Mouse (Mus musculus): Measurements from ENCODE around the gene Nipsnap2. TPM values are rescaled to one million over a fixed set of nuclear protein-coding genes. Genes with fewer than 3 reads are reported as not detected.
A peak's percentile ranks its signal among the peaks of the same experiment; 100 is the strongest.
"Not testable (repeated sequence)": the region's sequence is repeated elsewhere in the genome, so short reads cannot be mapped to it uniquely, and the experiment has no call there.

The Nipsnap2 gene
- polyA plus RNA-seq, 1 experiment from 2014 or later, result 95.6 TPM

DNA sequence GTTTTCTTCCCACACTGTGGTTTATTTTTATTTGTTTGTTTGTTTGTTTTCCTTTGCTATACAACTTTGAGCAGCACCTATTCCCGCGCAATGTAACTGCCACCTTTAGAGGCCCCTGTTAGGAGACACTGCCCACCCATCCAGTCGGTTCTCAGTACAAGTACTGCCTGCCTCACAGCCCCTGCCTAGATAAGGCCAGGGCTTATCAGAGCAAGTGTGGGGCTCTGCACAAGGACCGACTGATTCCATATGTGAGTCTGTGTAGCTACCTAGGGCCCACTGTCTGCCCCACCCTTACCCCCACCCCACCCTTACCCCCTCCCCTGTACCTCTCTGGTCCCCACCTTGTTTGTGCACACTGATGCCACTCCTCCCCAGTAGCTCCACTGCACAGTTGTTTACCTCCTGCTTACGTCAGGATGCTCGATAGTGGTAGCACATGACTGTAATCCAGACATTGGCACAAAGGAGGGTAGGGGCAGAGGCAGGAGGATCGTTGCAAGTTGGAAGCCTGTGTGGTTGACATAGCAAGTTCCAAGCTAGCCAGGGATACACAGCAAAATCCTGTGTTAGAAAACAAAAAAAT lies 18.1 kb downstream of the Nipsnap2 start:
- Histone ChIP-seq H3K4me3 (ENCODE audit: low read depth, low read length) (no peak overlapping the region), H3K27me3 (ENCODE audit: control insufficient read depth, insufficient read depth, low read length) (no peaks in the 10 kb centered on the region)
- WGBS, result 91% methylated on average over 7 of the region's 7 CpGs

GRCm38 (mm10) chr5:129744050-129744449 lies 19.2 kb downstream of the Nipsnap2 start:
- Histone ChIP-seq H3K36me3 (ENCODE audit: control insufficient read depth, insufficient read depth, low read length) (peaks cover 28% of the 10 kb centered on the region; the same call in 1 of the 2 replicates), H3K9me3 (ENCODE audit: control insufficient read depth, low read length) (no peaks in the 10 kb centered on the region), H3K4me1 (ENCODE audit: control insufficient read depth, insufficient read depth, low read length) (no peaks in the 10 kb centered on the region), H3K4me2 (ENCODE audit: low read depth, low read length) (no peak overlapping the region), H3K27me3 (ENCODE audit: control insufficient read depth, insufficient read depth, low read length) (no peaks in the 10 kb centered on the region), H3K27ac (ENCODE audit: low read depth, low read length) (no peak overlapping the region), H3K9ac (replicated peaks; ENCODE audit: low read depth, low read length) (no peak overlapping the region), H3K4me3 (ENCODE audit: low read depth, low read length) (no peak overlapping the region)
- no peak for ATAC-seq (ENCODE audit: low read depth)
- WGBS, result 89% methylated on average over 6 of the region's 6 CpGs

More for the DNA sequence above, 18.1 kb downstream of the Nipsnap2 start:
- ATAC-seq (ENCODE audit: low read depth), result no peak
- H3K27ac ChIP-seq (ENCODE audit: low read depth, low read length), result no peak overlapping the region
- peaks cover 22% of the 10 kb centered on the region; the same call in 1 of the 2 replicates for H3K36me3 ChIP-seq (ENCODE audit: control insufficient read depth, insufficient read depth, low read length)
- no peak overlapping the region for H3K9ac ChIP-seq (replicated peaks; ENCODE audit: low read depth, low read length)
- H3K9me3 ChIP-seq (ENCODE audit: control insufficient read depth, low read length), result no peaks in the 10 kb centered on the region
- no peaks in the 10 kb centered on the region for H3K4me1 ChIP-seq (ENCODE audit: control insufficient read depth, insufficient read depth, low read length)
- H3K4me2 ChIP-seq (ENCODE audit: low read depth, low read length), result no peak overlapping the region

DNA sequence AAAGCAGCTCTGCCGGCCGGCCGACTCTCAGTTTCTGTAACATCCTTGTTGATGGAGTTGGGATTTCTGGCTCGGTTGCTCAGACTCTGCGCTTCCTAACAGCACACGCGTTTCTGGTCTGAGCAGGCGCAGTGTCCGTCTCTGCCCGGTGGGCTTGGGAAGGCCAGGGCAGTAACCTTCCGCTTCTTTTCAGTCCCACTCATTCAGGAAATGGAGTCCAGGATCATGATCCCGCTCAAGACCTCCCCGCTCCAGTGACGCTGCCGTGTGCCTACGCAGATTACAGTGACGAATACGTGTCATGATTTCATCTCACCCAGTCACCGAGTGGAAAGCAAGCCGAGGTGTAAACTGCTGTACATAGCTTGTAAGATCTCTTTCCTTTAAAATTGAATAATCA lies 32.0 kb downstream of the Nipsnap2 start:
- Histone ChIP-seq H3K4me2 (ENCODE audit: low read depth, low read length) (no peak overlapping the region), H3K4me1 (ENCODE audit: control insufficient read depth, insufficient read depth, low read length) (0 out of 2 replicates have a peak, but pooled peaks cover 4% of the 10 kb centered on the region), H3K9me3 (ENCODE audit: control insufficient read depth, low read length) (no peaks in the 10 kb centered on the region), H3K9ac (replicated peaks; ENCODE audit: low read depth, low read length) (no peak overlapping the region), H3K36me3 (ENCODE audit: control insufficient read depth, insufficient read depth, low read length) (peaks cover 12% of the 10 kb centered on the region), H3K27ac (ENCODE audit: low read depth, low read length) (no peak overlapping the region), H3K27me3 (ENCODE audit: control insufficient read depth, insufficient read depth, low read length) (no peaks in the 10 kb centered on the region), H3K4me3 (ENCODE audit: low read depth, low read length) (no peak overlapping the region)
- 96% methylated on average over 20 of the region's 20 CpGs for WGBS
- ATAC-seq (ENCODE audit: low read depth), result no peak

- Histone ChIP-seq H3K4me3 (ENCODE audit: low read depth, low read length) (no peak overlapping the region), H3K4me2 (ENCODE audit: low read depth, low read length) (no peak overlapping the region), H3K9me3 (ENCODE audit: control insufficient read depth, low read length) (no peaks in the 10 kb centered on the region), H3K9ac (replicated peaks; ENCODE audit: low read depth, low read length) (no peak overlapping the region), H3K27ac (ENCODE audit: low read depth, low read length) (no peak overlapping the region), H3K36me3 (ENCODE audit: control insufficient read depth, insufficient read depth, low read length) (peaks cover 3% of the 10 kb centered on the region; the same call in 1 of the 2 replicates), H3K4me1 (ENCODE audit: control insufficient read depth, insufficient read depth, low read length) (0 out of 2 replicates have a peak, but pooled peaks cover 5% of the 10 kb centered on the region), H3K27me3 (ENCODE audit: control insufficient read depth, insufficient read depth, low read length) (no peaks in the 10 kb centered on the region)
- WGBS, result 90% methylated on average over 13 of the region's 13 CpGs
- no peak for ATAC-seq (ENCODE audit: low read depth)
These were observed 35.1 kb downstream of the Nipsnap2 start for GRCm38 (mm10) chr5:129759929-129760480.

DNA sequence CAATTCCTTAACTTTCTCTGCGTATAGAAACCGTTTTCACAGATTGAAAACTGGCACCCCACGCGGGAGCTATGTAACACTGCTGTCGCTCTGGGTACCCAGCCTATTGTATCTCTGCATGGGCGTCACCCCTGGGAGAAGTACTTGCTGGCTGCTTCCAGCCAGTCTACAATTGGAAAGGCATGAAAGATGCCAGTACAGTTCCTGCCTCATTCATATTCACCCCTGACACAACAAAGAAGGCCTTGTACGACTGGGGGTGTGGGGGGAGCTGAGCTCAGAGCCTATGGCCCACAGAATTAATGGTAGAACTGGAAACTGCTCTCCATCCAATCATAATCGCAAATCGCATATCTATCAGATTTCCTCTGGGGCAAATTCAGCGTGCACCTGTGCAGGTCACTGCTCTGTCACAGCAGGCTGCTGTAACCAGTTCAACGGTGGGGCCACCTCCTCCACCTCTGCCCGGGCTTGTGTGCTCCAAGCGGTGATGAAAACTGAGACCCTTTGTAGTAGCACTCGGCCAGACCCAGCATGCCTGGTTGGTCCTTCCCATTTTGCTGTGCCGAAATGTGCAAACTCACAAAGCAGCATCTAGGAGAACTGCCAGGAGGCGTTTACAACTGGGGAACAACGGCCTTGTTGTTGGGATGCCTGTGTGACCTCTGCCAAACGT lies 37.1 kb downstream of the Nipsnap2 start:
- Histone ChIP-seq H3K36me3 (ENCODE audit: control insufficient read depth, insufficient read depth, low read length) (peaks cover 4% of the 10 kb centered on the region; the same call in 1 of the 2 replicates), H3K27me3 (ENCODE audit: control insufficient read depth, insufficient read depth, low read length) (no peaks in the 10 kb centered on the region), H3K4me1 (ENCODE audit: control insufficient read depth, insufficient read depth, low read length) (0 out of 2 replicates have a peak, but pooled peaks cover 5% of the 10 kb centered on the region), H3K9me3 (ENCODE audit: control insufficient read depth, low read length) (no peaks in the 10 kb centered on the region), H3K9ac (replicated peaks; ENCODE audit: low read depth, low read length) (0 out of 2 replicates have a peak overlapping the region, but pooled peaks have one; percentile 28), H3K4me3 (ENCODE audit: low read depth, low read length) (no peak overlapping the region), H3K27ac (ENCODE audit: low read depth, low read length) (peak overlapping the region; percentile 78), H3K4me2 (ENCODE audit: low read depth, low read length) (no peak overlapping the region)
- ATAC-seq (ENCODE audit: low read depth), result peak; percentile 91
- 39% methylated on average over 18 of the region's 18 CpGs for WGBS

- Histone ChIP-seq H3K36me3 (ENCODE audit: control insufficient read depth, insufficient read depth, low read length) (peaks cover 3% of the 10 kb centered on the region), H3K4me3 (ENCODE audit: low read depth, low read length) (no peak overlapping the region), H3K27ac (ENCODE audit: low read depth, low read length) (no peak overlapping the region), H3K4me2 (ENCODE audit: low read depth, low read length) (no peak overlapping the region), H3K27me3 (ENCODE audit: control insufficient read depth, insufficient read depth, low read length) (no peaks in the 10 kb centered on the region), H3K9ac (replicated peaks; ENCODE audit: low read depth, low read length) (no peak overlapping the region), H3K4me1 (ENCODE audit: control insufficient read depth, insufficient read depth, low read length) (no peaks in the 10 kb centered on the region), H3K9me3 (ENCODE audit: control insufficient read depth, low read length) (no peaks in the 10 kb centered on the region)
- 90% methylated on average over 23 of the region's 23 CpGs for WGBS
- no peak for ATAC-seq (ENCODE audit: low read depth)
These were observed 45.8 kb downstream of the Nipsnap2 start for GRCm38 (mm10) chr5:129770443-129771355.

GRCm38 (mm10) chr5:129772433-129772832 lies 47.6 kb downstream of the Nipsnap2 start:
- no peak for ATAC-seq (ENCODE audit: low read depth)
- no peak overlapping the region for H3K9ac ChIP-seq (replicated peaks; ENCODE audit: low read depth, low read length)

GRCm38 (mm10) chr5:129773330-129773729 lies 48.5 kb downstream of the Nipsnap2 start:
- not testable (repeated sequence) for ATAC-seq (ENCODE audit: low read depth); H3K27ac ChIP-seq (ENCODE audit: low read depth, low read length); H3K4me2 ChIP-seq (ENCODE audit: low read depth, low read length); H3K4me3 ChIP-seq (ENCODE audit: low read depth, low read length); H3K36me3 ChIP-seq (ENCODE audit: control insufficient read depth, insufficient read depth, low read length); H3K9me3 ChIP-seq (ENCODE audit: control insufficient read depth, low read length); H3K27me3 ChIP-seq (ENCODE audit: control insufficient read depth, insufficient read depth, low read length); H3K9ac ChIP-seq (replicated peaks; ENCODE audit: low read depth, low read length); H3K4me1 ChIP-seq (ENCODE audit: control insufficient read depth, insufficient read depth, low read length)
- 93% methylated on average over 4 of the region's 4 CpGs for WGBS

More at GRCm38 (mm10) chr5:129772433-129772832, 47.6 kb downstream of the Nipsnap2 start:
- 90% methylated on average over 10 of the region's 10 CpGs for WGBS
- Histone ChIP-seq H3K4me3 (ENCODE audit: low read depth, low read length) (no peak overlapping the region), H3K27me3 (ENCODE audit: control insufficient read depth, insufficient read depth, low read length) (no peaks in the 10 kb centered on the region), H3K9me3 (ENCODE audit: control insufficient read depth, low read length) (no peaks in the 10 kb centered on the region), H3K27ac (ENCODE audit: low read depth, low read length) (no peak overlapping the region), H3K4me1 (ENCODE audit: control insufficient read depth, insufficient read depth, low read length) (no peaks in the 10 kb centered on the region), H3K36me3 (ENCODE audit: control insufficient read depth, insufficient read depth, low read length) (peaks cover 3% of the 10 kb centered on the region), H3K4me2 (ENCODE audit: low read depth, low read length) (no peak overlapping the region)

Data from neural tube, embryonic 14.5 days (tissue).